Mouse (Mus musculus) fat pad, adult 2 months (tissue): ENCODE measurements around the gene Phf19.

Experiments used
- DNase-seq: peaks from one replicate; pipeline ENCODE4 v3.0.0-alpha.2; 2011; ENCODE audit warnings: low read depth, low spot score; ENCODE audit errors: extremely low read depth

Phf19 gene

GRCm38 (mm10) chr2:34913218-34914068 lies at the start of gene Phf19:
Gene Phf19, minus strand, starts transcription at chr2:34914026.
- DNase-seq = no peak

DNA sequence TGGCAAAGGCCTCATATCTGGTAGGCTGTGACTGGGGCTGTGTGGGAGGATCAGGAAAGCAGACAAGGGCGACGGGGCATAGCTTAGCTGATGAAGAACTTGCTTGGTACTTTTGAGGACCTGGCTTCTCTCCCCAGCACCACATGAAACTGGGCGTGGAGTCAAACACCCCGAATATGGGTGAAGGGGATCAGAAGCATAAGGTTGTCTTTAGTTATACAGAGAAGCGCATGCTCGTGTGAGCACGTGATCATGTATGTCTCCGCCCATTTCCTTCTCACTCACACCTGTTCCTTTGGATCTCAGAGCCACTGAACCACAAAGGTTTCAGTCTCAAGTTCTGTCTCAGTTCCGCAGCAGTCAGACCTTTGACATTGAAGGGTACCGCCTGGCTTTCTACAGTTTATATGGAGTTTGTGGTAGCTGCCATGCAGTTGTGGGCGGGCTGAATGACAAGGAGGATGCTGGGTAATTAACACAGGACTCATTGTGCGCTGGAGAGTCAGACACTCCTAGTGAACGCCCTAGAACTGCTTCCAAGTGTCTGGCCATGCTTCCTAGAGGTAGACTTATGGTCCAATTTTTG lies 49.6 kb upstream of the Phf19 start:
- DNase-seq = no peak

- no peak for DNase-seq
Measured at GRCm38 (mm10) chr2:34962893-34963292, 49.1 kb upstream of the Phf19 start.

- no peak for DNase-seq
Measured at GRCm38 (mm10) chr2:34962211-34962610, 48.4 kb upstream of the Phf19 start.

- DNase-seq = no peak
Measured at GRCm38 (mm10) chr2:34961481-34962036, 47.7 kb upstream of the Phf19 start, which contains the start of gene Traf1. Gene Traf1, minus strand, starts transcription at chr2:34961772.

GRCm38 (mm10) chr2:34960966-34961365 lies 47.1 kb upstream of the Phf19 start:
- no peak for DNase-seq

GRCm38 (mm10) chr2:34960466-34960865 lies 46.6 kb upstream of the Phf19 start:
- DNase-seq = no peak

DNA sequence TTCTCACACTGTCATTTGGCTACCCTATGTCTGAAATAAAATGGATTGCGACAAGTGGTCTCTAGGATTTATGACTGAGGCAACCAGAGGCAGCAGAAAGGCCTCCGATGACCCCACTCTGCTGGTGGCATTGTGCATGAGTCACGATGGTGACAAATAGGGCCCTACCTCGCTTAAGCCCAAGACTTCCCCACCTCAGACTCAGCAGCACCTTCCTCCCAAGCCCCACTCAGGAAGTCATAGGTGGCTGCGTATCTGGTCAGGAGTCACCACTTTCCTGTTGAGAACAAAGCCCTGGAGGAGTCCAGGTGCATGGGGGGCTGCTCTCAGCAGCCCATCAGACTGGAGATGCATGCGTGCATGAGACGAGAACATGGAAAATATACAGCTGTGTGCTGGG lies 44.8 kb upstream of the Phf19 start:
- DNase-seq = no peak

DNA sequence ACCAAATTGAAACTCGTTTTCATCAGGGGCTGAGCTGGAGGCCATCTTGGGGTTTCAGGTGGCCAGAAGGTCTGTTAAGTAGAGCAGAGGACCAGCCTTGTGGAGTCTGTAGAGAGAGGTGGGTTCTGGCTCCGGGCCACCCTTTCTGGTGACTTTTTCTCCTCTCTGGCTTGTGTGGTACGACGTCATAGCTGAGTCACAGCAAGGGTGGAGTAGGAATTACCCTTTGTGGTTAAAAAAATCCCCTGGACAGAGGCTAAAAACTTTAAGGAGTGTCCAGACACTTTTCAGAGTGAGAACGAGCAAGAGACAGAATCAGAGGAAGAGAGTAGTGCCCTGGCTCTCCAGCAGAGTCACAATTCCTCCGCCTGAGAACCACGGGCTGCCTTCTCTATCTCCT lies 44.2 kb upstream of the Phf19 start:
- no peak for DNase-seq

DNA sequence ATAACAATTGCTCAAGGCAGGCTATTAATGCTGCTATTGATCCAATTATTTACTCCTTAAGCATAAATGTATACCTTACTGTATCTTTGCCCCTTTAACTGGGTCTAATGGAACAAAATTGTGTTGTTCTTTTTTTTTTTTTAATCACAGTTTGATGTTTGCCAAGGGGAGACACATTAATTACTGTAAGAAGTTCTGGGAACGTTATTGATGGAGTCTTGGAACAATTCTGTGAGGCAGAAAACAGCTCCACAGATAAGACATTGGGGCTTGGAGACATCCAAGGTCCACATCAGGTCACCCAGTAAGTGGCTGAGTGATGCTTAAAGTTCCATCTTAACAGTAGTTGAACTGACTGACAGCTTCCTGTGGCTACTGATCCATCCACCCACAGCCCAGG lies 43.6 kb upstream of the Phf19 start:
- DNase-seq = no peak

DNA sequence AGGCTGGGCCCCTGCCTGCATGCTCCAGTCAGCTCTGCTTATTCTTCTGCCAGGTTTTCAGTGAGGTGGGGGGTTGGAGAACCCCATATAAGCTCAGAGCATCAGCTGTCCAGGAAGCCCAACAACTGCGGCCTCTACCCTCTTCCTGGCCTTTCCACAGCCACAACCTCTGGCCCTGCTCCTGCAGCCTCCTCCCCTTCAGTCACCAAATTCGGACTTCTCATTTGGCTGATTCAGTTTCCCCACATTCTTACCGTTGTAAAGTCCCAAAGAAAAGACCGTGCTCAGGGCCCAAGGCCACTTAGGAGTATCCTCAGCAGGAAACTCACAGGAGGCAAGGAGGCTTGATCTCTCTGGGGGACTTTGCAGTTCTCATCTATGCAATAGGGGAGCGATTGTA lies 43.1 kb upstream of the Phf19 start:
- DNase-seq = no peak

DNA sequence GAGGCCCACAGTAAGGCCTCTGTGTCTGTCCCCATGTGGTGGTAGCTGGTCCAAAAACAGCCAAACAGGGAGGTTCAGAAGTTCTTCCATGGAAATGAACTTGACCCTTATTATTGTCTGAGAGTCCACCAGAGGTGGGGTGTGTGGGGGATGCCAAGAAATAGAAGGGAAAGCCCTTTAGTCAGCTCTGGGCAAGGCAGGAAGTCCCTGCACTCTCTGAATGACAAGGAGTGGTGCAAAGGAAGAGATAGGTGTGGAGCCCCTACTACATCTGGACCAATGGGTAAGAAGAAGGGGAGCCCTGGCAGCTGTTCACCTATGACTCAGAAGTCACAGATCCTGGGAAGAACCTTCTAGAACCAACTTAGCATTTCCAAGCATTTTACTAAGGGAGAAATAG lies 40.5 kb upstream of the Phf19 start:
- no peak for DNase-seq

DNA sequence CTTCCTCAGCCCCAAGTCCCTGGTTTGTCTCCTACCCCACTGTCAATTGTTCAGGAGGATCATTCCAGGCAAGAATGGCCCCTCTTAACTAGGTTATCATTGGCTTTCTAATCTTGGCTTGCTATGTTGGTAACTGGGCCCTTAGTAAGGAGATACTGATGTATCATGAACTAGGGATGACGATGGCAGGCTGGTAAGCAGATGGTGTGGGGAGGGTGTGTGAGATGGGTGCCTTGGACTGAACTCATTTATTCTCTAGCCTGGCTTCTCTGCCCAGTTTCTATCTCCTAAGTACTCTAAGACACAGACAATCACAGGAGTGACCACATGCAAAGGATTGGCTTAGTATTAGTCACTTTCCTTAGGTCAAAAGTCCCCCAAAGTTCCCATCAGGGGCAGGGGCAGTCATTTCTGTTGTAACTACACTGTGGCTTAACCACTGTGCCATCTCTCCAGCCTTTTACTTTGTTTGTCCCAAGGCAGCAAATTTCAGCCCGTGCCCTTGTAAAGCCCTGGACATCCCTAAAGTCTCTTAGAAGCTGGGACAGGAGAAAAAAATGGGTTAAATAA lies 39.8 kb upstream of the Phf19 start:
- no peak for DNase-seq

- DNase-seq = no peak
Measured at GRCm38 (mm10) chr2:34953018-34953417, 39.2 kb upstream of the Phf19 start.

DNA sequence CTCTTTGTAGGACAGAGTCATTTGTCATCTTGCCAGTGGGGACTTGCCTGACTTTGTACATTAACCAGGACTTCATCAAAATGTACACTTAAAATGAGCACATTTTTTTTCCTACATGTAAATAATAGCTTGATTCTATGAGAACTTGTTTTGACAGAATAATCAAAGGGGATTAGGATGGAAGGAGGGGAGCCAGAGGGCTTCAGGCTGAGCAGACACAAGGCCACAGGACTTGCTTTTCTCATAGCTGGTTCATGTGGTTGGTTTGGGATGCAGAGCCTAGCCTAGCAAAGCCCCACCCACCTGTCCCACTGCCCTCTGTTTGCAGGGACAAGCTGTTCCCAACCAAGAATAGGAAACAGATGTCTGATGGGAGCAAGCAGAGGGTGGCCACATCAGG lies 37.6 kb upstream of the Phf19 start:
- no peak for DNase-seq

DNA sequence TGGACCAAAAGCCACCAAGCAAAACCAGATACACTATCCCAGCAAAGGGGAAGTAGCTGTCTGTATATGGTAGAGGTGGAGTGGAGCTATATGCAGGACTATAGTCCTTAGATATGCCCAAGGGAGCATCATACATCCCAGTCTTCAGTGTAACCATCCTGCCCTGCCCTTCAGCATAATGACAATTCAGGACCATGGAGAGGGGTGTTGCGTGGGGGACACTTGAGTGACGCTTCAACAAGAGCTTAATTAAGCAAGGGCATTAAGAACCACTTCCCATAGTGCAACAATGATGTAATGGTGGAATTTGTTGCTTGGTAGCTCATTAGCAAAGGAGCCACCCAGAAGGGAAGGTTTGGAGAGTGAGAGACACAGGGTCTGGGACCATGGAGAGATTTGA lies 34.8 kb upstream of the Phf19 start:
- DNase-seq = no peak

- no peak for DNase-seq
Measured at GRCm38 (mm10) chr2:34946046-34946445, 32.2 kb upstream of the Phf19 start.

GRCm38 (mm10) chr2:34945580-34945979 lies 31.8 kb upstream of the Phf19 start:
- no peak for DNase-seq

DNA sequence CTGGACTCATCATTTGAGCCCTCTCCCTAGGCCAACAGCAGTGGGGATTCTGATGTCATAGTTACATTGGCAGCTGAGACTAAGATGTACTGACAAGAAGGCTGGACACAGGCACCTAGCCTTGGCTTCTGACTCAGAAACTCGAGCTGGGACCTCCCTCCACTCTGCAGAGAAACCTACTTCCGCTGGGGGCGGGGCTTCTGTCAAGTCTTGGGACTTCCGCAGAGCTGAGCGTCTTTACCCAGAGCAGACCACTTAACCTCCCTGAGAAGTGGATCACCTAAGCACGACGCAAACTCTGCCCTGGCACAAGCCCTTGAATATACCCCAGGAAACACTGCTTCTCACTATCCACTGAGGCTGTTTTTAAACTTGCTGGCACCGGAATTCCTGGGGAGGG lies 30.9 kb upstream of the Phf19 start:
- no peak for DNase-seq

DNA sequence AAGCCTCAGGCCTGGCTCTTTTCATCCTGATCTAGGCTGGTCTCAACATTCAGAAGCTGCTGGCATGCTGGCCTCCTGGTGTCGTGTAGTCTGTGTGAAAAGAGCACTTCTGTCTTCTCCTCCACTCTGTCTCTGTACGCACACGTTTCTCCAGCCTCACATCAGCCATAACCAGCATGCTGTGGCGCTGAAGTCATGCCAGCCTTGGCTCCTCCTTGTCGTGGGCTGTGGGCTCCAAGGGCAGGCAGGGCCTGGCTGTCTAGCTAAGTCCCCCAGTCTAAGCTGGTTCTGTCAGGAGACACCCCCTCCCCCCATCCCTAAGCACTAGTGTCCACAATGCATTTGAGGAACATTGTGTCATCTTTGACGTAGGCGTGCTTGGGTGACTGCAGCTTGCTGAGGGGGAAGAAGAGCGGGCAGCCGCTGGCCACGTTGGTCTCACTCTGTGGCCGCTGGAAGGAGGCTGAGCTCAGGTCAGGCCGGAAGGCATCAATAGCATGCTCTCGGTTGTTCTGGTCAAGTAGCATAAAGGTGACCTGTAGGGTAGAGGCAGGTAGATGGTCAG lies 29.8 kb upstream of the Phf19 start:
- DNase-seq = no peak

DNA sequence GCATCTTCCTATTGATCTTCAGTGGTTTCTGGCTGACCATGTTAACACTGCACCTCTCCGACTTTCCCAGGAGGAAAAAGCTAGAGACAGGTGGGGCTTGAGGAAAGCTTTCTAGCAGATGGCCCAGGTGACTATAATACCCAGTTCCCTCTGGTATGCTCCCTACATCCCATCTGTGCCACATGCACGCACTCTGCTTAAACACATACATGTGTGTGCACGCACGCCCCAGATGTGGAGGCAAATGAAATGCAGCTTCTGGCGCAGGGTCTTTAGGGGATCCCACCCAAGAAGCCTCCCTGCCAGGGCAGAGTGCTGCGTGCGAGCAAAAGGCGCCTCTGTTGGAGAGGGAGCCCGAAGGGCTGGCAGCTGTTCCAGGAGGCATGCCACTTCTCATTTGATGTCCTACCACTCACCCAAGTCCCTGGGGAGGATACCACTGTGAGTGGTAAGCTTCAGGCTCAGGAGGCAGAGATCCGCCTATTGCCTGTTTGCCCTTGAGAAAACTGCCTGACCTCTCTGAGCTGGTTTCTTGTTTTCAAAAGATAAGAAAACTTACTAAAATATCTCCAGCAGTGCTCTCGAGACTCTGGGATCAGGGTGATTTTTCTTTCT lies 27.3 kb upstream of the Phf19 start:
- DNase-seq = no peak
